Mouse (Mus musculus): ENCODE measurements around the gene Ttyh1.

- TF ChIP-seq CHD2 (IDR thresholded peaks at IDR 0.05; ENCODE audit: low read depth, low read length) (no peak), ZNF384 (IDR thresholded peaks at IDR 0.05; ENCODE audit: low read depth, low read length) (no peak)
These were observed 8.0 kb downstream of the Ttyh1 start for GRCm38 (mm10) chr7:4126992-4127785.

Data from ES-E14 (cell line).